Mouse (Mus musculus): ENCODE data around the gene Hdgfl2. TPM values are rescaled to one million over a fixed set of nuclear protein-coding genes. Genes with fewer than 3 reads are reported as not detected.

Hdgfl2 gene
- polyA plus RNA-seq, 1 experiment from 2014 or later: 96.8 TPM

DNA sequence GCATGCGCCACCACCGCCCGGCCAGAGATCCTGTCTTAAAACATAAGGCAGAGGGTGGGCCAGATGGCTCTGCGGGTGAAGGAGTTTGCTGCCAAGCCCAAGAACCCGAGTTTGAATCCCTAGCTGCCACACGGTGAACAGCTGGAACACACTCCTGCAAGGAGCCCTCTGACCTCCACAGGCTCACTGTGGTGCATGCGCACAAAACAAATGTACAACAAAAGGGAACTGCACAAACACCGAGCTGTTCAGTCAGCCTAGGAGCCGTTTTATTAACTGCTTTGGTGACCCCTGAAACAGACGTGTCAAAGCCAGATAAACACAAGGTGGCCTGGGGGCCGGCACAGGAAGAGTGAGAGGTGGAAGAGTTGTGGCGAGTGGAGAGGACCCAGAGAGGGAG, 40.0 kb downstream of the Hdgfl2 start:
- Histone ChIP-seq H3K4me1 (ENCODE audit: control insufficient read depth, insufficient read depth, low read length) (no peaks in the 10 kb centered on the region), H3K9ac (replicated peaks; ENCODE audit: low read depth, low read length) (no peak overlapping the region)

DNA sequence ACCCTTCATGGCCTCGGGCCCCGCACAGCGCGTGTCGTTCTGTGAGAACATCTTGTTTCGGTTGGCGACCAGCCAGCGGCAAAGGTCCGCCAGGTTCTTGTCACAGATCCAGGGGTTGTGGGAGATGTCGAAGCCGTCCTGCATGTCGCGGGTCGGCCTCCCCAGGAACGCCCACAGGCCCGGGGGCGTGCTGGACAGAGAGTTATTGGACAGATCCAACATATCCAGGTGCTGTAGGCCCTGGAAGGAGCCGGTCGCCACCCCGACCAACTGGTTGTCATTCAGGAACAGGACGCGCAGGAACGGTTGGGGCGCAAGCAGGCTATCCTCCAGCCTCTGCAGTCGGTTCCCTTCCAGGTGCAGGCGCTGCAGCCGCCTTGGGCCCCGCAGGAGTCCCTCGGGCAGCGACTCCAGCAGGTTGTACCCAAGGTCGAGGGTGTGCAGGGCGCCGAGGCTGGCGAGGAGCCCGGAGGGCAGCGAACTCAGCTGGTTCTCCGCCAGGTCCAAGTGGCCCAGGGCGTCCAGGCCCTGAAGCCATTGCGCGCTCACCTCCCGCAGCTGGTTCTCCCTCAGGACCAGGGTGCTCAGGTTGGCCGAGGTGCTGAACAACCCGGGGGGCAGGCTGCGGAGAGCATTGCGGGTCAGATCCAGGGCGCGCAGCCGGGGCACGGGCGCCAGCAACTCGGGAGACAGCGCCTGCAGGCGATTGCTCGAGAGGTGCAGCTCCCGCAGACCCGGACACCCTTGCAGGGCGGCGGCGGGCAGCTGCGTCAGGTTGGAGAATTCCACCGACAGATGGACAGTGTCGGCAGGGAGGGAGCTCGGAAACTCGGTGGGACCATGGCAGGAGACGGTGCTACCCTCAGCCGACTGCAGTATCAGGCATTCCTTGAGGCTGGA, 40.8 kb downstream of the Hdgfl2 start:
- H3K4me1 ChIP-seq (ENCODE audit: control insufficient read depth, insufficient read depth, low read length): no peaks in the 10 kb centered on the region
- WGBS: 6% methylated on average over 66 of the region's 66 CpGs
- H3K9me3 ChIP-seq (ENCODE audit: control insufficient read depth, low read length): peaks cover 8% of the 10 kb centered on the region
- peaks cover 10% of the 10 kb centered on the region for H3K36me3 ChIP-seq (ENCODE audit: control insufficient read depth, insufficient read depth, low read length)
- no peak overlapping the region for H3K27ac ChIP-seq (ENCODE audit: low read depth, low read length)
- H3K4me2 ChIP-seq (ENCODE audit: low read depth, low read length): no peak overlapping the region
- no peak overlapping the region for H3K4me3 ChIP-seq (ENCODE audit: low read depth, low read length)
- H3K9ac ChIP-seq (replicated peaks; ENCODE audit: low read depth, low read length): no peak overlapping the region
- H3K27me3 ChIP-seq (ENCODE audit: control insufficient read depth, insufficient read depth, low read length): peaks cover 51% of the 10 kb centered on the region
- no peak for ATAC-seq (ENCODE audit: low read depth)

More for the DNA sequence above, 40.0 kb downstream of the Hdgfl2 start:
- no peak overlapping the region for H3K4me2 ChIP-seq (ENCODE audit: low read depth, low read length)
- no peak overlapping the region for H3K27ac ChIP-seq (ENCODE audit: low read depth, low read length)
- peaks cover 8% of the 10 kb centered on the region for H3K9me3 ChIP-seq (ENCODE audit: control insufficient read depth, low read length)
- WGBS: 38% methylated on average over 12 of the region's 12 CpGs
- H3K36me3 ChIP-seq (ENCODE audit: control insufficient read depth, insufficient read depth, low read length): peaks cover 9% of the 10 kb centered on the region
- ATAC-seq (ENCODE audit: low read depth): no peak
- no peak overlapping the region for H3K4me3 ChIP-seq (ENCODE audit: low read depth, low read length)
- H3K27me3 ChIP-seq (ENCODE audit: control insufficient read depth, insufficient read depth, low read length): peaks cover 46% of the 10 kb centered on the region

DNA sequence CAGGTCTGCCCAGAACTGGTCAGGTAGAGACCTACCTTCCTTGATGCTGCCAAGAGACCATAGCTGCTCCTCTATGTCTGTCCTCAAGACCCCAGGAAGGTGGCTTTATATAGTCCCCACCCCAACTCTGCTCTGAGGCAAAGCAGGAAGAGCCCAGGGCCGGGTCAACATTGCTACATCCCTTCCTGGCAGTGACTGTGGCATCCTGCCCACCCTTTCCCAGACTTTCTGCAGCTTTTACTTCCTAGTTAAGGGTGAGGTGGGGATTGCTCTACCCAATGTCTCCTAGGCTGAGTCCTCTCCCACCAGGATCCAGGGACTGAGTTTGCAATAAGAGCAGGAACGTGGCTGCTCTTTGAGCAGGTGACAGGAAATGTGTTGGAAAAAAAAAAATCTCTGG, 42.4 kb downstream of the Hdgfl2 start, which contains the start of gene Lrg1:
TSS of gene Lrg1 (minus strand) at position 176 of the 400 bp plus-strand sequence.
- H3K27me3 ChIP-seq (ENCODE audit: control insufficient read depth, insufficient read depth, low read length): peaks cover 52% of the 10 kb centered on the region
- no peak for ATAC-seq (ENCODE audit: low read depth)
- peaks cover 8% of the 10 kb centered on the region for H3K9me3 ChIP-seq (ENCODE audit: control insufficient read depth, low read length)
- H3K4me2 ChIP-seq (ENCODE audit: low read depth, low read length): no peak within 1 kb of the TSS
- H3K36me3 ChIP-seq (ENCODE audit: control insufficient read depth, insufficient read depth, low read length): peaks cover 19% of the 10 kb centered on the region
- no peak within 1 kb of the TSS for H3K9ac ChIP-seq (replicated peaks; ENCODE audit: low read depth, low read length)
- H3K4me3 ChIP-seq (ENCODE audit: low read depth, low read length): no peak within 1 kb of the TSS
- no peak within 1 kb of the TSS for H3K27ac ChIP-seq (ENCODE audit: low read depth, low read length)
- 61% methylated on average over 2 of the region's 2 CpGs for WGBS
- H3K4me1 ChIP-seq (ENCODE audit: control insufficient read depth, insufficient read depth, low read length): no peaks in the 10 kb centered on the region

DNA sequence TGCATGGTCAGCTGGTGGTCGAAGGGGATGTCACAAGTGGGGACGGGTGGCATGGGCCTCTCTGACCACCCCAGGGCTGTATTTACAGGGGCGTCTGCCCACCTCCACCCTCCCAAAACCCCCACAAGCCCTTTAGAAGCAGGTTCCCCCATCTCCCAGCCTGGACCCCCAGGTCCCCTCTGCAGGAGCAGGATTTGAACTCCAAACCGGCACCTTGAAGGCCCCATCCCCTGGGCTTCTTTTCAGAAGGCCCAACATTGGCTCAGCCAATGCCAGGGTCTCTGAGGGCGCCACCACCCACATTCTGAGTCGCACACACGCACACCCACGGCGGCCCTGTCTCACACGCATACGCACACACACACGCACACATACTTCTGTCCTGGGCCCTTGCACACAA, 43.7 kb downstream of the Hdgfl2 start:
- H3K27me3 ChIP-seq (ENCODE audit: control insufficient read depth, insufficient read depth, low read length): peaks cover 51% of the 10 kb centered on the region
- no peaks in the 10 kb centered on the region for H3K4me1 ChIP-seq (ENCODE audit: control insufficient read depth, insufficient read depth, low read length)
- 89% methylated on average over 12 of the region's 12 CpGs for WGBS
- no peak for ATAC-seq (ENCODE audit: low read depth)
- H3K36me3 ChIP-seq (ENCODE audit: control insufficient read depth, insufficient read depth, low read length): peaks cover 30% of the 10 kb centered on the region
- H3K4me2 ChIP-seq (ENCODE audit: low read depth, low read length): no peak overlapping the region
- H3K9ac ChIP-seq (replicated peaks; ENCODE audit: low read depth, low read length): no peak overlapping the region
- H3K27ac ChIP-seq (ENCODE audit: low read depth, low read length): no peak overlapping the region
- peaks cover 8% of the 10 kb centered on the region for H3K9me3 ChIP-seq (ENCODE audit: control insufficient read depth, low read length)
- no peak overlapping the region for H3K4me3 ChIP-seq (ENCODE audit: low read depth, low read length)

DNA sequence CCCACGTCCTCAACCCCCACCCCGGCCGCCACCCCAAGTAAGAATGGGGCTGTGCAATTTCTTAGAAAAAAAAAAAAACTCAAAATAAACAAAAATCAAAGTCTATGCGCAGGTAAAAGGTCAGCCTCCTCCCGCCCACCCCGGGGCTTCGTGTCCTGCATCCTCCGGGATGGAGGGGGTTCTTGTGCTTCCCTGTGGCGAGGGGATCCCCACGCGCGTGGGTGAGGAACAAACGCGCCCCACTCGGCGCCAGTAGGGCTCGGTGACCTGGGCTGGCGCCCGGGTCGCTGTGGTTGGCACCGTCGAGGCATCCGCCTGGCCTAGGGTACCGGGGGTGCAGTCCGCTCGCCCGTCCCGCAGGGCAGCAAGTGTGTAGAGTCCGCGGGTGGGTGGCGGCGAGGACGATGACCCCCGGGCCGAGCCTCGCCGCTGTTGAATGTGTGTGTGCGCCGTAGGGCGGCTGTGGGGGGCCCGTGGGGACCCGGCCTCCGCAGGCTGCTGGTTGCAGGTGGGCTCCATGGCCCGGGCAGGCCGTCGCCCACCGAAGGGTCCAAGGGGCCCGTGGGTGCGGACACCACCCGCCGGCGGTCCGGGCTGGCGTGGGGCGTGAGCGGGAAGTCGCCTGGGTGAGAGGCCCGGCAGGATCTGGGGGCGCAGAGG, 44.4 kb downstream of the Hdgfl2 start:
- Histone ChIP-seq H3K9me3 (ENCODE audit: control insufficient read depth, low read length) (peaks cover 8% of the 10 kb centered on the region), H3K4me1 (ENCODE audit: control insufficient read depth, insufficient read depth, low read length) (no peaks in the 10 kb centered on the region), H3K36me3 (ENCODE audit: control insufficient read depth, insufficient read depth, low read length) (peaks cover 34% of the 10 kb centered on the region), H3K4me2 (ENCODE audit: low read depth, low read length) (no peak overlapping the region; the same call in 1 of the 2 replicates), H3K9ac (replicated peaks; ENCODE audit: low read depth, low read length) (no peak overlapping the region), H3K27me3 (ENCODE audit: control insufficient read depth, insufficient read depth, low read length) (peaks cover 44% of the 10 kb centered on the region), H3K27ac (ENCODE audit: low read depth, low read length) (no peak overlapping the region), H3K4me3 (ENCODE audit: low read depth, low read length) (peak overlapping the region; percentile 12; the same call in 1 of the 2 replicates)
- no peak for ATAC-seq (ENCODE audit: low read depth)
- WGBS: 50% methylated on average over 38 of the region's 59 CpGs

DNA sequence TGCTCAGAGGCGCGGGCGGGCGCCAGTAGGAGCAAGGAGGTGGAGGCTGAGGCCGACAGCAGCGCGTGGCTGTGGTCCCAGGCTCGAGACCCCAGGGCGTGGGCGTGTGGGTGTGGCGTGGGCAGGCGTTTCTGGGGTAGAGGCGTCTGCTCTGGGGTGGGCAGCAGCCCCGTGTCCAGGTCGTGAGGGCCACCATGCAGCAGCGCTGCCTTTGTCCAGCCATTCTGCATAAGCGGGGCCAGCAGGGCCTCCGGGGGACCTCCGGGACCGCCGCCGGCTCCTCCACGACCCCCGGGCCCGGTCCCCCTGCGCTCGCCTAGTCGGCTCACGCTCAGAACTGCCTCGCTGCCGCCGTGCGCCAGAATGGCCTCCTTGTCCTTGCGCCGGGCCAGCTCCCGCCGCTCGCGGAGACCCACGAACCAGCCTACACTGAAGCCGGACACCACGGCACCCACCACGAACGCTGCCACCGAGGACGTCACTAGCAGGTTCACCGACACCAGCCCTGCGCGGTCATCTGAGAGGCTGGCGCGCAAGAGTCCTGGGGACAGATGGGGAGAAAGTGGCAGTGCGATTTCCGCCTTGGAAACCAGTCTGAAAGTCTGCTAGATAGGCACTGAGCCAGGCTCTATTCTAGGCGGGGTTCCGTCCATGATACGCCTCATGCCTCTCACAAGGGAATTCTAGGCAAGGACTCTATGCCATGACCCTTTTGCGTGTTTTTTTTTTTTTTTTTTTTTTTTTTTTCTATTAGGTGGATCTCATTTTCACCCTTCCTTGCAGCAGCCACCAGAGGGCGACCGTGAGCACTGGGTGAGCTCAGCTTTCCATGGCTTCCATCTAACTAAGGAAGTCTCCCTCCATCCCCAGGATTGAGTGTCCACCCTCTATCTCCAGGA, 45.2 kb downstream of the Hdgfl2 start:
- H3K27me3 ChIP-seq (ENCODE audit: control insufficient read depth, insufficient read depth, low read length): peaks cover 40% of the 10 kb centered on the region
- no peak overlapping the region for H3K9ac ChIP-seq (replicated peaks; ENCODE audit: low read depth, low read length)
- peaks cover 34% of the 10 kb centered on the region for H3K36me3 ChIP-seq (ENCODE audit: control insufficient read depth, insufficient read depth, low read length)
- peak overlapping the region; percentile 12; the same call in 1 of the 2 replicates for H3K4me3 ChIP-seq (ENCODE audit: low read depth, low read length)
- peak overlapping the region; percentile 31 for H3K4me2 ChIP-seq (ENCODE audit: low read depth, low read length)
- WGBS: 10% methylated on average over 55 of the region's 59 CpGs
- H3K27ac ChIP-seq (ENCODE audit: low read depth, low read length): no peak overlapping the region
- no peaks in the 10 kb centered on the region for H3K4me1 ChIP-seq (ENCODE audit: control insufficient read depth, insufficient read depth, low read length)
- peaks cover 8% of the 10 kb centered on the region for H3K9me3 ChIP-seq (ENCODE audit: control insufficient read depth, low read length)
- no peak for ATAC-seq (ENCODE audit: low read depth)

DNA sequence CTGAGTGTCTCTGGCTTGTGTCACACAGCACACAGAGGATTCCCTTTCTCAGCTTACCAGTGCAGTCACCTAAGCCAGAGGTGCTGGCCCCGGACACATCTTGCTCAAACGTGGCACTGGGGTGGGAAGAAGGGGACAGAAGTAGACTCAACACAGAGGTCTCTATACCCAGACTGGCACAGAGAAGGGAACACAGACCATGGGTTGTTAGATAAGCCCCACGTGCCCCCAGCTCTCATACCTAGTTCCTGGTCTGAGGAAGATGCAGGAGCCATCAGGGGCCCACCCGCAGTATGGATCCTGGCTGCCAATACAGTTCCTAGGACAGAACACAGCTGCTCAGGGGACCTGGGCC, 45.8 kb downstream of the Hdgfl2 start:
- ATAC-seq (ENCODE audit: low read depth): no peak
- Histone ChIP-seq H3K4me2 (ENCODE audit: low read depth, low read length) (no peak overlapping the region), H3K36me3 (ENCODE audit: control insufficient read depth, insufficient read depth, low read length) (peaks cover 35% of the 10 kb centered on the region), H3K4me1 (ENCODE audit: control insufficient read depth, insufficient read depth, low read length) (no peaks in the 10 kb centered on the region), H3K27me3 (ENCODE audit: control insufficient read depth, insufficient read depth, low read length) (peaks cover 33% of the 10 kb centered on the region), H3K27ac (ENCODE audit: low read depth, low read length) (no peak overlapping the region), H3K9ac (replicated peaks; ENCODE audit: low read depth, low read length) (no peak overlapping the region), H3K4me3 (ENCODE audit: low read depth, low read length) (no peak overlapping the region), H3K9me3 (ENCODE audit: control insufficient read depth, low read length) (peaks cover 8% of the 10 kb centered on the region)
- 94% methylated on average over 4 of the region's 4 CpGs for WGBS

DNA sequence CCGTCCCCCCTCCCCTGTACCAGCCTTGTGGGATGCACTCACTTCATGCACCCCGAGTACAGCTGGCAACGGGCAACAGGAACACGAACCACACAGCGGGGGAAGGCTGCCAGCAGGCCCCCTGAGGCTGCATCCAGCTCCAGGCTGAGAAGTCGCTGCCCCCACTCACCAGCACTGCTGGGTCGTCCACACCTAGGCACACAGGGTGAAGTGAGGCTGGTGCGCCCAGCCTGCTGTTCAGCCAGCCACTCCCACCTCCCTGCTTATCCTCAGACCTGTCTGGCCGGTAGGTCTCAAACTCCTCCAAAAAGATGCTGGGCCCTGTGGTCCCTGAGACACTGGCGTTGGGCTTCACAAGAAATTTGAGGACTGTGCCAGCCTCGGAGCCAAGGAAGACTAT, 46.7 kb downstream of the Hdgfl2 start:
- Histone ChIP-seq H3K9me3 (ENCODE audit: control insufficient read depth, low read length) (peaks cover 8% of the 10 kb centered on the region), H3K27me3 (ENCODE audit: control insufficient read depth, insufficient read depth, low read length) (peaks cover 24% of the 10 kb centered on the region), H3K9ac (replicated peaks; ENCODE audit: low read depth, low read length) (no peak overlapping the region), H3K4me3 (ENCODE audit: low read depth, low read length) (no peak overlapping the region), H3K4me1 (ENCODE audit: control insufficient read depth, insufficient read depth, low read length) (no peaks in the 10 kb centered on the region), H3K4me2 (ENCODE audit: low read depth, low read length) (no peak overlapping the region), H3K27ac (ENCODE audit: low read depth, low read length) (no peak overlapping the region), H3K36me3 (ENCODE audit: control insufficient read depth, insufficient read depth, low read length) (peaks cover 44% of the 10 kb centered on the region)
- no peak for ATAC-seq (ENCODE audit: low read depth)
- WGBS: 72% methylated on average over 11 of the region's 11 CpGs

Data from neural tube, embryonic 14.5 days (tissue).